Mouse (Mus musculus): ENCODE measurements around the gene B020031M17Rik. TPM values are rescaled to one million over a fixed set of nuclear protein-coding genes. Genes with fewer than 3 reads are reported as not detected.
"Not testable (repeated sequence)": the region's sequence is repeated elsewhere in the genome, so short reads cannot be mapped to it uniquely, and the experiment has no call there.

Gene B020031M17Rik
- not detected in 2 replicates for polyA plus RNA-seq (2014; fragmentation: Nextera tagmentation; extraction: Ambion mirVana)

DNA sequence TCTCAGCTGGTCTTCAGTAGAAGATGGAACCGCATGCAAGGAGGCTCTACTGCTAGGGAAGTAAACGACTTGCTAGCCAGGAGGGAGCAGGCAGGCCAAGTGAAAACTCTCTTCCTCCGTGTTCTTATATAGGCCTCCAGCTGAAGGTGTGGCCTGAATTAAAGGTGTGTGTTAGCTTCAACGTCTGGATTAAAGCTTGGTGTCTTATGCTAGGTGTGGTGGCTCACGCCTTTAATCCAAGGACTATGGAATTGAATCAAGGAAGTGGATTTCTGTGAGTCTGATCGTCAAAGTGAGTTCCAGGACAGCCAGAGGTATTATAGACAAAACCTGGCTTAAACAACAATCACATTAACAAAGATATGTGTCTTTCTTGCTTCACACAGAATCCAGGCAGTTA lies at the start of gene B020031M17Rik:
Gene B020031M17Rik, minus strand, starts transcription at position 101 of the 400 bp plus-strand sequence.
- H3K4me1 ChIP-seq (ENCODE audit: control insufficient read depth, insufficient read depth, low read length); H3K4me2 ChIP-seq (replicated peaks; ENCODE audit: low read depth, low read length); H3K27ac ChIP-seq (ENCODE audit: low read length); H3K9ac ChIP-seq (replicated peaks; ENCODE audit: low read depth, low read length); ATAC-seq (ENCODE audit: insufficient number of reproducible peaks, insufficient read depth, low FRiP score, low read depth); H3K27me3 ChIP-seq (ENCODE audit: control insufficient read depth, insufficient read depth, low read length); H3K4me3 ChIP-seq (ENCODE audit: low read depth, low read length); H3K9me3 ChIP-seq (ENCODE audit: control insufficient read depth, low read depth, low read length); H3K36me3 ChIP-seq (ENCODE audit: control insufficient read depth, insufficient read depth, low read length): not testable (repeated sequence)
- 64% methylated on average over 3 of the region's 6 CpGs for WGBS

DNA sequence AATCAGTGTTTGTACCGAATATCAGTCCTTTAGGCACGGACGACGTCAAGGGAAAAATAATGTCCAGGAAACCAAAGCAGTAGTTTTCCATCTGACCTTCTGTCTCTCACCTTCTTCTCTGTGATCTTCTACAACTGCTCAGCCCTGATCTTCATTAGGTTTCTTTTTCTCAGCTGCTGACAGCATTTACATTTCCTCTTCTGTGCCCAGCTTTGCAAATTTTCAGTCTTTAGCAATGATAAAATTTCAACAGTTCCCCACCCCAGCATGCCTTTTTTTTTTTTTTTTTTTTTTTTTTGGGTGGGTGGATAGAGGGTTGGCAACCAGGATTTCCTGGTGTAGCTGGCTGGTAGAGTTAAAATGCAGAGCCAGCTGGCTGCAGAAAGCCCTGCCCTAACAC lies 48.6 kb upstream of the B020031M17Rik start:
- not testable (repeated sequence) for H3K4me2 ChIP-seq (replicated peaks; ENCODE audit: low read depth, low read length); H3K9me3 ChIP-seq (ENCODE audit: control insufficient read depth, low read depth, low read length); H3K27ac ChIP-seq (ENCODE audit: low read length); H3K4me3 ChIP-seq (ENCODE audit: low read depth, low read length); H3K4me1 ChIP-seq (ENCODE audit: control insufficient read depth, insufficient read depth, low read length); H3K9ac ChIP-seq (replicated peaks; ENCODE audit: low read depth, low read length); ATAC-seq (ENCODE audit: insufficient number of reproducible peaks, insufficient read depth, low FRiP score, low read depth); H3K36me3 ChIP-seq (ENCODE audit: control insufficient read depth, insufficient read depth, low read length); H3K27me3 ChIP-seq (ENCODE audit: control insufficient read depth, insufficient read depth, low read length)
- no CpG with 5 or more reads among the region's 4 CpGs for WGBS

DNA sequence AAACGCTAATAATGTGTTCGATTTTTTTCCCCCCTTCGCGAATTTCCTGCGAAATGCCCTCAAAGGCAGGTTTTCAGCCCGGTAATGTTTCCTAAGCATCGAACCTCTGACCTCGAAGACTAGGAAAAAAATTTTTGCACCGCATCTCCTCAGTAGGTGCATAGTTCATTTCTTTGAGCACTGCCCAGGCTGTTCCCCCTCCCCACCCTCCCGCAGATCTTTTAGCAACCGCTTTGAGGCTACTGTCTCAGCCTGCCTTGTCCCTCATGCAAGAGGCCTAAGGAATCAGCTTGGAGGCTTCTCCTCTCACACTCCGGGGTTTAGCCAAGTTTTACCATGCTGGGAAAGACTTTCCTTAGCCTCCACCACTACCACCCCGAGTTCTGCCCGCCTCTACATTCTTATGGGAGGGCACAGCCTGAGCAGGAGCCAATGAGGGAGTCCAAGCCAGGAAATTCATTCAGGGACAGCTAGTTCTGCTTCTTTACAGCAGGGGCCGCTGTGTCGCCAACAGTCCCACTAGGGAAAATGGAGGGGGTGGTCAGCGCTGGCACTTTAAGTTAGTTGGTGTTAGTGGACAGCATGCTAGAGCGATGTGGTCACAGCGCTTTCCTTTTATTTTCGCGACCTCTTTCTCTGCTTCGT lies 48.0 kb upstream of the B020031M17Rik start:
- ATAC-seq (ENCODE audit: insufficient number of reproducible peaks, insufficient read depth, low FRiP score, low read depth), result peak; percentile 58; the same call in 1 of the 2 replicates
- no CpG with 5 or more reads among the region's 22 CpGs for WGBS

DNA sequence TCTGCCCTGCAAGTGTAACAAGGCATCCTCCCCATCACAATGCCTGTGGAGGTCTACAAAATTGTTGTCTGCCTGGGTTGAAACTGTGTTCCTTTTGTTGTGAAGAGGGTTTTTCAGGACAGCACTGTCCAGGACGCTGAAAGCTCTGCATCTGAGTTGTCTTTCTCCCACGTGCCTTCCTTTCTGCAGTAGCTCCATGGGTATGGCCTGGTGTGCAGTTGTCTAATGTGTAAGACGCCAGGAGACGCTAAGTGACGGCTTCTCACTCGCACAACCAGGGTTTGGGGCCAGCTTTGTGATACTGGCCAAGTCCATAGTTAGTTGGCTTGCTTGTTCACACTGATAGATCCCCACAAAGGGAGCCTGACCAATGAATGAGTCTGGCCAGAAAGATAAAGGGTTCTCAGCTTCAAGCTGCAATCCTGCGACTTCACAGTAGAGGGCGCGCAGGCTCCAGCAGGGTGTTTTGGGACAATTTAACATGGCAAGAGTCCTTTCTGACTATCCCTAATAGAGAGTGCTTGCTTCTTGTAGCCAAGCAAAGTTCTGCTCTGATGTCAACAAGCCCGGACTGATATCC lies 41.4 kb upstream of the B020031M17Rik start:
- not testable (repeated sequence) for H3K4me1 ChIP-seq (ENCODE audit: control insufficient read depth, insufficient read depth, low read length); H3K9me3 ChIP-seq (ENCODE audit: control insufficient read depth, low read depth, low read length); H3K27me3 ChIP-seq (ENCODE audit: control insufficient read depth, insufficient read depth, low read length); H3K36me3 ChIP-seq (ENCODE audit: control insufficient read depth, insufficient read depth, low read length); H3K27ac ChIP-seq (ENCODE audit: low read length); H3K4me2 ChIP-seq (replicated peaks; ENCODE audit: low read depth, low read length); H3K9ac ChIP-seq (replicated peaks; ENCODE audit: low read depth, low read length); ATAC-seq (ENCODE audit: insufficient number of reproducible peaks, insufficient read depth, low FRiP score, low read depth); H3K4me3 ChIP-seq (ENCODE audit: low read depth, low read length)
- no CpG with 5 or more reads among the region's 10 CpGs for WGBS

More for the DNA sequence above, 48.0 kb upstream of the B020031M17Rik start:
- not testable (repeated sequence) for H3K27ac ChIP-seq (ENCODE audit: low read length); H3K36me3 ChIP-seq (ENCODE audit: control insufficient read depth, insufficient read depth, low read length); H3K27me3 ChIP-seq (ENCODE audit: control insufficient read depth, insufficient read depth, low read length); H3K9me3 ChIP-seq (ENCODE audit: control insufficient read depth, low read depth, low read length); H3K4me3 ChIP-seq (ENCODE audit: low read depth, low read length); H3K9ac ChIP-seq (replicated peaks; ENCODE audit: low read depth, low read length); H3K4me2 ChIP-seq (replicated peaks; ENCODE audit: low read depth, low read length); H3K4me1 ChIP-seq (ENCODE audit: control insufficient read depth, insufficient read depth, low read length)

DNA sequence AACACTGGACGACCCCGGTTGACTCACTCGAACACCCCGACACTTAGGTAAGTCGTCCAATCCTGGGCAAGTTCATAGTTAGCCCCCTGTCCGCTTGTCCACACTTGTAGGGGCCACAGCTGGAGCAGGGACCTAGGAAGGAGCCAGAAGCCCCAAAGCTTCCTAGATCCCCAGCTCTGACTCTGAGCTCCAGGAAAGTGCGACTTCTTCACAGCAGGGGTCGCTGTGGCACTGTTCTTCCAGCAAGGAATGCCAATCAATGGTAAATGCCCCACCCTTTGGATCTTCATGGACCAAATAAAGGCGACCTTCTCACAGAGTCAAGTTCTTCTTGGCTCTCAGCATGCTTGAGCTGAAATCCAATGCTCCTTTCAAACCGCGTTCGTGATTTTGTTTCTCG lies 40.7 kb upstream of the B020031M17Rik start:
- ATAC-seq (ENCODE audit: insufficient number of reproducible peaks, insufficient read depth, low FRiP score, low read depth); H3K9ac ChIP-seq (replicated peaks; ENCODE audit: low read depth, low read length); H3K4me2 ChIP-seq (replicated peaks; ENCODE audit: low read depth, low read length); H3K4me1 ChIP-seq (ENCODE audit: control insufficient read depth, insufficient read depth, low read length); H3K27ac ChIP-seq (ENCODE audit: low read length); H3K27me3 ChIP-seq (ENCODE audit: control insufficient read depth, insufficient read depth, low read length); H3K36me3 ChIP-seq (ENCODE audit: control insufficient read depth, insufficient read depth, low read length); H3K4me3 ChIP-seq (ENCODE audit: low read depth, low read length); H3K9me3 ChIP-seq (ENCODE audit: control insufficient read depth, low read depth, low read length): not testable (repeated sequence)
- no CpG with 5 or more reads among the region's 13 CpGs for WGBS

DNA sequence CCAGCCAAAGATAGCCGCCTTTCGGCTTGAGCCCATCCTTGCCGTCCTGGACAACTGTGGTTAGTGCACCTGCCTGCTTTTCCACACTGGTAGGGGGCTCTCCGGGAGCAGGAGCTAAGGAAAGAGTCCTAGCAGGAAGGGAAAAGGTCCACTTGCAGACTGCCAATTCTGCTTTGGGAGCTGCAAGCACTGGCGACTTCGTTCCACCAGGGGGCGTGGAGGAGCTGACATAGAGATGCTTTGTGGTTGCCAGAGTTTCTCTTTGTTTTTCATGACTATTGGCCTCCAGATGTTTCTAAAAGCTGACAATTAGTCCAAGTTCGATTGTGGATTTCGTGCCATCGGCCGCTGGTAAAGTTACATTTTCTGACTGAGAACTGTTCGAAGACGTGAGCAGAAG lies 18.6 kb upstream of the B020031M17Rik start:
- WGBS, result no CpG with 5 or more reads among the region's 13 CpGs
- H3K9me3 ChIP-seq (ENCODE audit: control insufficient read depth, low read depth, low read length); H3K9ac ChIP-seq (replicated peaks; ENCODE audit: low read depth, low read length); H3K4me2 ChIP-seq (replicated peaks; ENCODE audit: low read depth, low read length); H3K27me3 ChIP-seq (ENCODE audit: control insufficient read depth, insufficient read depth, low read length); H3K36me3 ChIP-seq (ENCODE audit: control insufficient read depth, insufficient read depth, low read length); H3K4me1 ChIP-seq (ENCODE audit: control insufficient read depth, insufficient read depth, low read length); ATAC-seq (ENCODE audit: insufficient number of reproducible peaks, insufficient read depth, low FRiP score, low read depth); H3K4me3 ChIP-seq (ENCODE audit: low read depth, low read length); H3K27ac ChIP-seq (ENCODE audit: low read length): not testable (repeated sequence)

DNA sequence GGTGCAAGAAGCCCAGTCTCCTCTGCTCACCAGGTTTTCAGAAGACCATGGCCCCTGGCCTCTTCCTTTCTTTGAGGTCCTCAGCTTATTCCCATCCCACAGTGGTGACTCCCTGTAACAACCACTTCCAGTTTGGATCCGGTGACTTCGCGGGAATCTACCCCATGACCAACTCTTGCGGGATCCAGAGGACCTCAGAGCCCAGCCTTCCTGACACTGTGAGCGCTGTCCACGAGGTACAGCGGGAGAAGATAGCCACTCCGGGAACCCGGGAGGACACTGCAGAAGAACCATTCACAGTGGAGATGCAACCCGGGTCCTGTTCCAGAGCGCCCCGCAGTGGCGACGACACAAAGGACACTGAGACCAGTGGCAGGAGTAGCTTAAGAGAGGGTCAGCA lies 17.6 kb upstream of the B020031M17Rik start:
- H3K27me3 ChIP-seq (ENCODE audit: control insufficient read depth, insufficient read depth, low read length); H3K4me1 ChIP-seq (ENCODE audit: control insufficient read depth, insufficient read depth, low read length); H3K4me2 ChIP-seq (replicated peaks; ENCODE audit: low read depth, low read length); H3K36me3 ChIP-seq (ENCODE audit: control insufficient read depth, insufficient read depth, low read length); ATAC-seq (ENCODE audit: insufficient number of reproducible peaks, insufficient read depth, low FRiP score, low read depth); H3K4me3 ChIP-seq (ENCODE audit: low read depth, low read length); H3K27ac ChIP-seq (ENCODE audit: low read length); H3K9me3 ChIP-seq (ENCODE audit: control insufficient read depth, low read depth, low read length); H3K9ac ChIP-seq (replicated peaks; ENCODE audit: low read depth, low read length): not testable (repeated sequence)
- WGBS, result no CpG with 5 or more reads among the region's 14 CpGs

DNA sequence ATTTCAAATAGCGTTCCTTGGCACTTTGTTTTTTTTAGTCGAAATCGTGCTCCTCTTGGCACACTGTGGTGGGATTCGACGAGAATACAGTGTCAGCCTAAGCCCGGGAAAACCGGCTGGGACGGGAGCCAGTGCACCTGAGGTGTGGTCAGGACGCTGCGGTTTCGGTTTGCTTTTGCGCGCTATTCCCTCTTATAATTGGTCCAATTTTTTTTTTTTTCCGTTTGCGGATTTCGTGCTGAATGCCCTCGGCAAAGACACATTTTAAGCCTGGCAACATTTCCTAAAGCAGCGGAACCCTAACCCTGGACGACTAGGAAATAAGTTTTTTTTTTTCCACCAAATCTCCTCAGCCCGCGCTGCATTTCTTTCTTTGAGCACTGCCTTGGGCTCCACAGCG lies 15.4 kb upstream of the B020031M17Rik start:
- not testable (repeated sequence) for H3K9ac ChIP-seq (replicated peaks; ENCODE audit: low read depth, low read length); H3K4me3 ChIP-seq (ENCODE audit: low read depth, low read length); H3K27me3 ChIP-seq (ENCODE audit: control insufficient read depth, insufficient read depth, low read length); H3K27ac ChIP-seq (ENCODE audit: low read length); H3K9me3 ChIP-seq (ENCODE audit: control insufficient read depth, low read depth, low read length); H3K36me3 ChIP-seq (ENCODE audit: control insufficient read depth, insufficient read depth, low read length); H3K4me1 ChIP-seq (ENCODE audit: control insufficient read depth, insufficient read depth, low read length)
- ATAC-seq (ENCODE audit: insufficient number of reproducible peaks, insufficient read depth, low FRiP score, low read depth), result peak; percentile 21; the same call in 1 of the 2 replicates
- 1% methylated on average over 20 of the region's 22 CpGs for WGBS
- H3K4me2 ChIP-seq (replicated peaks; ENCODE audit: low read depth, low read length), result 0 out of 2 replicates have a peak overlapping the region, but pooled peaks have one; percentile 16
